Mouse (Mus musculus) liver, postnatal 0 days (tissue): ENCODE measurements around the gene Enpp7. TPM values are rescaled to one million over a fixed set of nuclear protein-coding genes. Genes with fewer than 3 reads are reported as not detected.

ENCODE experiments used
- ATAC-seq: fragments of 200-750 bp; cut with Nextera tagmentation; 2 replicates; pipeline ENCODE4 v1.8.0; 2017; ENCODE audit warnings: mild to moderate bottlenecking, moderate library complexity
- DNase-seq: peaks from one replicate; pipeline ENCODE4 v3.0.0-alpha.2; 2016
- H3K27ac ChIP-seq: fragments of 300-500 bp; sonication (generic); 2 replicates; pipeline ENCODE4 v1.5.1; 2014; ENCODE audit warnings: antibody characterized with exemption, moderate library complexity, mild to moderate bottlenecking, low read depth
- H3K27me3 ChIP-seq: fragments of 300-500 bp; sonication (generic); 2 replicates; pipeline ENCODE4 v1.6.1; 2014; ENCODE audit warnings: low read length, control low read depth, mixed read lengths; ENCODE audit not compliant: insufficient read depth
- H3K36me3 ChIP-seq: fragments of 300-500 bp; sonication (generic); replicated peaks from 2 replicates; pipeline ENCODE4 v1.6.1; 2014; ENCODE audit warnings: mild to moderate bottlenecking, control low read depth, low read length, moderate library complexity, mixed read lengths; ENCODE audit not compliant: insufficient read depth
- H3K4me1 ChIP-seq: fragments of 300-500 bp; sonication (generic); 2 replicates; pipeline ENCODE4 v1.6.1; 2014; ENCODE audit warnings: antibody characterized with exemption, mild to moderate bottlenecking, control low read depth; ENCODE audit not compliant: insufficient read depth
- H3K4me2 ChIP-seq: fragments of 300-500 bp; sonication (generic); 2 replicates; pipeline ENCODE4 v1.6.1; 2014; ENCODE audit warnings: low read depth, mild to moderate bottlenecking, low read length, moderate library complexity, mixed read lengths
- H3K4me3 ChIP-seq: fragments of 300-500 bp; sonication (generic); 2 replicates; pipeline ENCODE4 v1.5.1; 2014; ENCODE audit warnings: low read depth, low read length
- H3K9ac ChIP-seq: fragments of 300-500 bp; sonication (generic); replicated peaks from 2 replicates; pipeline ENCODE4 v1.6.1; 2014; ENCODE audit warnings: mild to moderate bottlenecking, moderate library complexity
- H3K9me3 ChIP-seq: fragments of 300-500 bp; sonication (generic); 2 replicates; pipeline ENCODE4 v1.6.1; 2016; ENCODE audit warnings: mild to moderate bottlenecking, control low read depth, low read length, mixed read lengths
- CTCF ChIP-seq: sonication (generic); IDR thresholded peaks from 2 replicates; pipeline ENCODE4 v1.5.1; 2016; ENCODE audit warnings: antibody characterized with exemption, low read depth
- EP300 ChIP-seq: IDR thresholded peaks from 2 replicates; pipeline ENCODE4 v1.6.1; 2016; ENCODE audit warnings: antibody characterized with exemption, low read depth, mild to moderate bottlenecking
- WGBS: fragments of 180-500 bp; shearing (Covaris S2); extraction: QIAGEN DNeasy Blood & Tissue Kit; methylation state at CpG from one replicate; pipeline ENCODE4 v1.1.7; 2014; ENCODE audit not compliant: insufficient replicate concordance; 5-methylcytosine and 5-hydroxymethylcytosine counted together
- polyA plus RNA-seq: library from polyadenylated mRNA; unstranded; fragments of >200 nt; fragmentation: Nextera tagmentation; extraction: Ambion mirVana; gene quantifications from 2 replicates; pipeline ENCODE4 v1.2.1, GENCODE M21; 2015

The Enpp7 gene
- polyA plus RNA-seq, 1 experiment from 2014 or later = not detected

- 73% methylated on average over 11 of the region's 12 CpGs for WGBS
- no peak overlapping the region for H3K4me3 ChIP-seq
- no peaks in the 10 kb centered on the region for H3K9me3 ChIP-seq
- DNase-seq = no peak
- H3K36me3 ChIP-seq = 0 out of 2 replicates have a peak, but pooled peaks cover 4% of the 10 kb centered on the region
- peaks cover 18% of the 10 kb centered on the region for H3K27me3 ChIP-seq
- no peak for ATAC-seq
- H3K27ac ChIP-seq = no peak overlapping the region
- H3K4me1 ChIP-seq = peaks cover 14% of the 10 kb centered on the region
- TF ChIP-seq EP300 = no peak
- TF ChIP-seq CTCF = no peak
- no peak overlapping the region for H3K4me2 ChIP-seq
- H3K9ac ChIP-seq = no peak overlapping the region
Measured at GRCm38 (mm10) chr11:119026203-119026602, 38.2 kb downstream of the Enpp7 start.

- H3K4me2 ChIP-seq = no peak overlapping the region
- WGBS = 3% methylated on average over 25 of the region's 26 CpGs
- no peak overlapping the region for H3K9ac ChIP-seq
- TF ChIP-seq EP300 (no peak), CTCF (peak; percentile 91)
- H3K9me3 ChIP-seq = no peaks in the 10 kb centered on the region
- H3K27me3 ChIP-seq = peaks cover 44% of the 10 kb centered on the region
- ATAC-seq (peak; percentile 75), DNase-seq (peak; percentile 85)
- no peaks in the 10 kb centered on the region; the same call in 1 of the 2 replicates for H3K36me3 ChIP-seq
- H3K27ac ChIP-seq = no peak overlapping the region
- no peak overlapping the region for H3K4me3 ChIP-seq
- H3K4me1 ChIP-seq = peaks cover 9% of the 10 kb centered on the region
Measured at GRCm38 (mm10) chr11:119033874-119034558, 46.0 kb downstream of the Enpp7 start.

GRCm38 (mm10) chr11:119034635-119035034 is 46.6 kb downstream of the Enpp7 start:
- Histone ChIP-seq H3K4me3 (no peak overlapping the region), H3K27ac (no peak overlapping the region), H3K27me3 (peaks cover 47% of the 10 kb centered on the region), H3K9ac (no peak overlapping the region), H3K4me2 (no peak overlapping the region), H3K4me1 (peaks cover 14% of the 10 kb centered on the region), H3K36me3 (no peaks in the 10 kb centered on the region; the same call in 1 of the 2 replicates), H3K9me3 (no peaks in the 10 kb centered on the region)
- DNase-seq = no peak
- TF ChIP-seq CTCF (no peak), EP300 (no peak)
- peak; percentile 1; the same call in 1 of the 2 replicates for ATAC-seq
- WGBS = 6% methylated on average over 19 of the region's 19 CpGs

GRCm38 (mm10) chr11:119035094-119035685 is 47.2 kb downstream of the Enpp7 start:
- H3K36me3 ChIP-seq = no peaks in the 10 kb centered on the region; the same call in 1 of the 2 replicates
- H3K4me3 ChIP-seq = no peak overlapping the region
- DNase-seq (no peak), ATAC-seq (no peak)
- TF ChIP-seq CTCF (no peak), EP300 (no peak)
- WGBS = 3% methylated on average over 21 of the region's 21 CpGs
- H3K4me1 ChIP-seq = peaks cover 20% of the 10 kb centered on the region
- no peaks in the 10 kb centered on the region for H3K9me3 ChIP-seq
- H3K9ac ChIP-seq = no peak overlapping the region
- peaks cover 47% of the 10 kb centered on the region for H3K27me3 ChIP-seq
- no peak overlapping the region for H3K4me2 ChIP-seq
- H3K27ac ChIP-seq = no peak overlapping the region

- TF ChIP-seq CTCF (no peak), EP300 (no peak)
- Histone ChIP-seq H3K9me3 (no peaks in the 10 kb centered on the region), H3K27me3 (peaks cover 47% of the 10 kb centered on the region)
Measured at GRCm38 (mm10) chr11:119035686-119036165, 47.7 kb downstream of the Enpp7 start.

GRCm38 (mm10) chr11:119036447-119036846 is 48.5 kb downstream of the Enpp7 start:
- DNase-seq = no peak
- 2% methylated on average over 15 of the region's 15 CpGs for WGBS
- no peak for TF ChIP-seq CTCF
- TF ChIP-seq EP300 = no peak
- H3K4me2 ChIP-seq = no peak overlapping the region
- H3K9me3 ChIP-seq = no peaks in the 10 kb centered on the region
- no peak for ATAC-seq
- H3K4me1 ChIP-seq = peaks cover 26% of the 10 kb centered on the region
- H3K4me3 ChIP-seq = no peak overlapping the region
- H3K9ac ChIP-seq = no peak overlapping the region
- no peaks in the 10 kb centered on the region; the same call in 1 of the 2 replicates for H3K36me3 ChIP-seq
- no peak overlapping the region for H3K27ac ChIP-seq
- peaks cover 51% of the 10 kb centered on the region for H3K27me3 ChIP-seq

More at GRCm38 (mm10) chr11:119035686-119036165, 47.7 kb downstream of the Enpp7 start:
- Histone ChIP-seq H3K36me3 (no peaks in the 10 kb centered on the region; the same call in 1 of the 2 replicates), H3K4me2 (no peak overlapping the region), H3K4me3 (no peak overlapping the region), H3K4me1 (peaks cover 23% of the 10 kb centered on the region), H3K27ac (no peak overlapping the region), H3K9ac (no peak overlapping the region)
- no peak for DNase-seq
- no peak for ATAC-seq
- WGBS = 5% methylated on average over 21 of the region's 21 CpGs
